Mouse (Mus musculus): Measurements from ENCODE around the gene Dnajb9.
"Not testable (repeated sequence)": the region's sequence is repeated elsewhere in the genome, so short reads cannot be mapped to it uniquely, and the experiment has no call there.

Dnajb9 gene

DNA sequence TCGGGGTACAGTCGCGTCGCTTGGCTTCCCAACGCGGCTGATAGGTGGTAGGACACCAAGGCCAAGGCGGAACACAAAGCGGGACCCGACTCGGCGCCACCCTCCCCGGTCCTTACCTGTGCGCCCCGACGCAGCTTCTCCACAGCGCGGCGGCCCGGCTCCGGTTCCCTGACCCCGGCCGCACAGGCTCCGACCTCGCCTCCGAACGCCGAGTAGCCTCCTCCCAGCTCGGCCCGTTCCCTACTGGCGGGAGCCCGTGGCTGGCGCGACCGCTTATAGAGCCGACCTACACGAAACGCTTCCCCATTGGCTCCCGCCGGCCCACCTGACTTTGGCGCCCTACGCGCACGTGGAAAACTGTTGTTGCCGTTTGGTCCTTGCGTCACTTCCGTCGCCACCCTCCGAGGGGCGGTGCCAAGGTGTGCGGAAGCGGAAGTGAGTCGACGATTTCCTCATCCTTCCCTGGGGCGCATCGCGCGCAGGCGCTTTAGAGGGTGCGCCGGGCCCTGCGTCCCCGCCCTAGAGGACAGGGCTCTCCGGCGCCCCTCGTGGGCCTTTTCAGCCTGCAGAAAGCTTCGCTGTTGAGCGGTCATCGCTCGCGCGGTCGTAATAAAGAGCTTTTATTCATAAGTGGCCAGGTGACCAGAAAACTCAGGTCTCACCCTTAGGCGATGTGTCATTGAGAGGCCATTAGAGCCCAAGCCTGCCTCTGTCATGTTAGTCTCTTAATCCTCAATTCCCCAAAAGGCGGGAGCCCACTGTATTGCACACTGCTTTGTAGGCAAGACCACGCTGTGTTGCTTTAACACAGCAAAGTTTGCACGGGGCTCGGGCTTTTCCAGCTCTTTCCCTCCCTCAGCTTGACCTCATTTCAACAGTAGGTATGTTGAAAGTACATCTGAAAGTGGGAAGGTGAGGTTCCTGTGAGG is at the start of gene Dnajb9:
TSS of gene Dnajb9 (minus strand) at position 503 of the 929 bp plus-strand sequence.
- DNase-seq (ENCODE audit: low spot score) = peak; percentile 96

DNA sequence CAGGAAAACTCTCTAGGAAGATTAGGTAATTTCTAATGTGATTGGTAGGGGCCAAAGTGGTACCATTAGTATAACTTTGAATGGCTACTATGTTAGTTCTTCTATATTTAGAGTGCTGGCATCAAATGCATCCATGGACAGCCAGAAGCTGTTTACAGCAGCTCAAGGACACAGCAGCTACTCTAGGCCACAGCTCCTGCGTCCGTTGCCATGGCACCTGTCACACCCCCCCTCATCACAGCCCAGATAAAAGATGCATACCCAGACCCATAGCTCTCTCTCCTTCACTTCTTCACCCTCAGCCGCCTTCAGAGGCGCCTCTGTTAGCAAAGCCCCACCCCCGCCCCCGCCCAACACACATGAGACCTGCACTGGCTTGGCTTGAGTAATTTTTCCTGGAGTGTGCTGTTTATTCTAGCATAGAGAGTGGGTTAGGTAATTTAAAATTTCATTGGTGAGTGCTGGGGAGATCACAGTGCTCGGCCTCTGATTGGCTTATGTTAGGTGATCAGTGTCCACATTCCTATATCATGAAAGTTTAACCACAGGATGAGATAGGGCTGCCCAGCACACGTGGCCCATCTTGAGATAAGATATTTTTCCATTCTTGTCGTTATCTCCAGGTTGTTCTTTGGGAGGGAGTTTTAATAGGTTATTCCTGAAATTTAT is 38.3 kb upstream of the Dnajb9 start:
- DNase-seq (ENCODE audit: low spot score) = no peak

- no peak for DNase-seq (ENCODE audit: low spot score)
These were observed 35.6 kb upstream of the Dnajb9 start for GRCm38 (mm10) chr12:44245739-44246138.

- no peak for DNase-seq (ENCODE audit: low spot score)
These were observed 32.3 kb upstream of the Dnajb9 start for GRCm38 (mm10) chr12:44242407-44242806.

GRCm38 (mm10) chr12:44241090-44241489 is 31.0 kb upstream of the Dnajb9 start:
- no peak for DNase-seq (ENCODE audit: low spot score)

DNA sequence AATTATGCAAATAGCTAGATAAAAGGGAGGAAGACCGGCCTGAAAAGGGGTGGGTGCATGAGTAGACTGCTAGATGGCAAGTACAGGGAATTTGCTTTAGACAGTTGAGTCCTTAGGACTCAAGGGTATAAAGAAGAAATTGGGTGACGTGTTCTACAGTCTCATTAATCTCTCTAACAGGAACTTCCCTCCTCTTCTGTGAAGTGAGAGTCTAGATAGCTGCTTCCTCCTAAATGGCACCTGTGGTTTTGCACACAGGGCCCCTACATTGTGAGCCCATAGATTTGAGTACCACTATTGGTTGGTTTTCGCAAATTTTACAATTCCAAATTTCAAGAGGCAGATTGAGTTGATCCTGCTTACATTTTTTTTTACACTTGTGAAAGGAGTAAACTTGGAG is 14.5 kb upstream of the Dnajb9 start:
- DNase-seq (ENCODE audit: low spot score) = no peak

- no peak for DNase-seq (ENCODE audit: low spot score)
These were observed 12.9 kb upstream of the Dnajb9 start for GRCm38 (mm10) chr12:44223044-44223443.

DNA sequence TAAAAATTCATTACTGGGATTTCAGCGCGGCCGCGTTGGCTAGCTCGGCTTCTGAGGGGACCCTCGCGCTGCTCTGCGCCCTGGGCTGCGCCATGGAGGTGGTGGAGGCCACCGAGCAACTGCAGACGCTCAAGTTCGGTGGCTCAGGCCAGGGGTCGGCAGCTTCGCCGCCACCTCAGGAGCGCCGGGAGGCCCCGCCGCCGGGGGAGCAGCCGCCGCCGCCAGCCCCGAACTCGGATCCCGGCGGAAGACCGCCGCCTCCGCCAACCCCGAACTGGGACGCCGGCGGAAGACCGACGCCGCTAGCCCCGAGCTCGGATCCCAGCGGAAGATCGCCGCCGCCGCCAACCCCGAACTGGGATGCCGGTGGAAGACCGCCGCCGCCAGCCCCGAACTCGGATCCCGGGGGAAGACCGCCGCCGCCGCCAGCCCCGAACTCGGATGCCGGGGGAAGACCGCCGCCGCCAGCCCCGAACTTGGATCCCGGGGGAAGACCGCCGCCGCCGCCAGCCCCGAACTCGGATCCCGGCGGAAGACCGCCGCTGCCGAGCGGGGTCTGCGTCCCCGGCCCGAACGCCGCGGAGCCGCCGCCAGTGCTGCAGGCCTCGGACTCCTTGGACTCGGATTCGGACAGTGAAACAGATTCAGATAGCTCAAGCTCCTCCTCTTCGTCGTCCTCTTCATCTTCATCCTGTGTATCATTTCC is 11.7 kb upstream of the Dnajb9 start:
- DNase-seq (ENCODE audit: low spot score) = no peak

DNA sequence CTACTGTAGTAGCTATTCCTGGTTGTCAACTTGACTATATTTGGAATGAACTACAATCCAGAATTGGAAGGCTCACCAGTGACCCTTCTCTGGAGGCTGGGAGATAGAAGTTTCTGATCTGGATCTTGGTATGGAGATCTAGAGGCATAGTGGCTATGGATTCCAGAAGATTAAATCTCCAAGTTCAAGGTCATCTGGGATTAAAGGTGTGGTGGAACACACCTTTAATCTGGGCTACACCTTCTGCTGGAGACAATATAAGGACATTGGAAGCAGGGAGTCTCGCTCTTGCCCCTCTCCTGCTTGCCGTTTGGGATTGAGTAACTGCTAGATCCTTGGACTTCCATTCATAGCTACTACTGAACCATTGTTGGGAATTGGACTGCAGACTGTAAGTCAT is 10.9 kb upstream of the Dnajb9 start, which contains the start of gene Pnpla8:
TSS of gene Pnpla8 (plus strand) at position 301 of the 400 bp plus-strand sequence.
- DNase-seq (ENCODE audit: low spot score) = not testable (repeated sequence)

GRCm38 (mm10) chr12:44211555-44211954 is 1.4 kb upstream of the Dnajb9 start:
- no peak for DNase-seq (ENCODE audit: low spot score)

GRCm38 (mm10) chr12:44209141-44209823 is 844 bp downstream of the Dnajb9 start:
- peak; percentile 11 for DNase-seq (ENCODE audit: low spot score)

GRCm38 (mm10) chr12:44197873-44198525 is 12.1 kb downstream of the Dnajb9 start:
- no peak for DNase-seq (ENCODE audit: low spot score)

DNA sequence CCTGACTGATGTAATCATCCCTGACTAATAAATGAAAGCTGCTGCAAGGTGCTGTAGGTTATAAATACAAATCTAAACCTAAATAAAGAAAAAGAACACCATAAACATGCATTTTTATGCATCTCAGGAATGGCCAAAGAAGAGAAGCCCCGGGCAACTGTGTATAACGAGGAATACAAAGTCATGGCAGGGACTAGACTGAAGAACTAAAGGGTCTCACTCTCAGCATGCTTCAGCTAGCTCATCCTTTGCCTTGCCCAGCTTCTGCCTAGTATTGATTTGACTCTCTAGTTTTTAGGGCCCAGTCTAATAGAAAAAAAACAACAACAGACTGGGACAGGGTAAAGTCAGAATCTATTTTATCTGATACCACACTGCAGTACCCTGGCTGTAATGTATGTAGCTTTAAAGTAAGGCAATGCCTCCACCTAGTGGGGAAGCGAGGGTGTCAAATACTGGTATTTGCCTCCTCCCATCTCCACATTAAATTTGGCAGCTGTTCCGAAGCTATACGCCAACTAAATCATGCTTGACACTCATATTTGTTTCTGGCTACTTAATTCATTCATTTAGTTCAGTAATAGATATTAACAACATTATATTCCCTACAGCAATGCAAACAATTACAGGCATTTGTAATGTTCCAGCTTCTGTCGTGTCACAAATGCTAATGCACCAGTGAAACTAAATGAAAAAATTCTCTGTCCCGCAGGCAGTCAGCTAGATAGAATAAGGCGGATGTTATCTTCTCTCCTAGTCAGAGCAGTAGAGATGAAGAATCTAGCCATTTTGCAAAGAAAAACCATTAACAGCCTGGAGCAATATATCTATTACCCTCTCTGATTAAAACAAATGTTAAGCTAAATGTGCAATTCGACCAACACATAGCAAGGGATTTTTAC is 28.8 kb downstream of the Dnajb9 start:
- no peak for DNase-seq (ENCODE audit: low spot score)

DNA sequence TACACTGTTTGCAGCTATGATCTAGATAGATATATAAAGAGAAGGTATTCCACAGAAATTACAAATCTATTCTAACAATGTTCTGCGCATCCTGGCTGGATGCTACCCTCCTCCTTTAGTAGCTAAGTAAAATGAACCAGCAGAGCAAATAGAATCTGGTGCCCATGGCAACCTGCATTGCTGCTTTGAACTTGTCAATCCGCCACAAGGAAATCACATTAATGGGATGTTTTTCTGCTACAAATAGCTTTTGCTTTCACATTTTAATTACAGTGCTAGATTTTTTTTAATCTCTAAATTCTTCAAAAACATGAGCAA is 33.1 kb downstream of the Dnajb9 start:
- DNase-seq (ENCODE audit: low spot score) = no peak

DNA sequence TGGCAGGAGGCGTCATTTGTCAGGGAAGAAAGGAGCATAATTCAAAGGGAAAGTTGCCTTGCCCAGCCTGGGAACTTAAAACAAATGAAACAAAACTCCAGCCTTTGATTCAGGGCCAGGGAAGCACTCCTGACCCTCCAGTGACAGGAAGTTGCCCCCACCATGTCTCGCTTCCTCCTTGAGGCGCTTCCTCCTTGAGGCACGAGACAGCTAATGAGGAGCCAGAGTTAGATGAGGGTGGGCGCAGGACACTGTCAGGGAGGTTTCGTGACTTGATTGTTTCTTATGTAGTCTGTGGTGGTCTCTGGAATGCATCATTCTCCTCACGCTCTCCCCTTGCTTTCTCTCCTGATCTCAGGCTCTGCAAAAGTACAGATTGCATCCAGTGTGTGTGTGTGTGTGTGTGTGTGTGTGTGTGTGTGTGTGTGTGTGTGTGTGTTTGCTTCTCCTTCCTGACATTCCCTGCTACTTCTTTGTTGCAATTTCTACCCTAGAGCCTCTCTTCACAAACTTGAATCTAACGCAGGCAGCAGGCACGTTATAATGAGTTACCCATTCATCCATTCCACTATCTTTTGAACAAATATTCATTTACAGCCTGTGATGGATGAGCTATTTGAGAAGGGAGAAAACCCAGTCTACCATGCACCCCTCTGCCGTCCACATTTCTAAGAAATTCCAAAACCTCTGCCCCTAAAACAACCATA is 33.6 kb downstream of the Dnajb9 start:
- no peak for DNase-seq (ENCODE audit: low spot score)

- no peak for DNase-seq (ENCODE audit: low spot score)
These were observed 43.2 kb downstream of the Dnajb9 start for GRCm38 (mm10) chr12:44166949-44167348.

GRCm38 (mm10) chr12:44159349-44159748 is 50.8 kb downstream of the Dnajb9 start:
- no peak for DNase-seq (ENCODE audit: low spot score)

Measured in urinary bladder, postnatal 10 days (tissue).